Mouse (Mus musculus): ENCODE data around the gene Mia2. TPM values are rescaled to one million over a fixed set of nuclear protein-coding genes. Genes with fewer than 3 reads are reported as not detected.

Gene Mia2
- polyA plus RNA-seq, 1 experiment from 2014 or later, result 32.8 TPM

GRCm38 (mm10) chr12:59128501-59128900 is 32.9 kb downstream of the Mia2 start:
- no peaks in the 10 kb centered on the region for H3K9me3 ChIP-seq (ENCODE audit: control insufficient read depth, low read length)
- H3K4me3 ChIP-seq (ENCODE audit: low read length), result no peak overlapping the region
- H3K4me1 ChIP-seq (ENCODE audit: control insufficient read depth, insufficient read depth, low read depth, low read length), result peaks cover 22% of the 10 kb centered on the region
- H3K9ac ChIP-seq (ENCODE audit: low read depth, low read length), result no peak overlapping the region
- no peaks in the 10 kb centered on the region for H3K36me3 ChIP-seq (ENCODE audit: control insufficient read depth, insufficient read depth, low read length)
- no peak for ATAC-seq
- H3K27me3 ChIP-seq (replicated peaks; ENCODE audit: control insufficient read depth, insufficient read depth, low read length), result no peaks in the 10 kb centered on the region
- WGBS, result 84% methylated on average over 10 of the region's 10 CpGs
- no peak overlapping the region for H3K4me2 ChIP-seq (ENCODE audit: low read length)
- no peak overlapping the region for H3K27ac ChIP-seq (ENCODE audit: low read depth, low read length)

DNA sequence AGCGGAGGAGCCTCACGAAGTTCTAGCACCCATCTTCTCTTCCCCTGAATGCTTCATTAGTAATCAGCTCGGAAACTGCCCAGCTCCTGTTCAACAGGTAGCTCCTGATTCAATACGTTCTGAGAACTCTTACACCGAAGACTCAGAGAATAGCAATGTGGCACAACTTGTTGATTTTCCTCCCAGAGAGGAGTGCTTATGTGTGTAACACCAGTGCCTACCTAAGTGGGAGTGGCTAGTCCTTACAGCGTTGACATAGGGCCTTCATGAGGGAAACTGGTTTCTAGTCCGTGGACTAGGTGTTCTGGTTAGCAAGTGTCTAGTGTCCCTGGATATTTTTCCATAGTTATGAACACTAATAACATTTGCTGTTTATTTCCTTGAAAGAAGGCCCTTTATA is 33.4 kb downstream of the Mia2 start:
- no peaks in the 10 kb centered on the region for H3K9me3 ChIP-seq (ENCODE audit: control insufficient read depth, low read length)
- no peaks in the 10 kb centered on the region for H3K27me3 ChIP-seq (replicated peaks; ENCODE audit: control insufficient read depth, insufficient read depth, low read length)
- H3K27ac ChIP-seq (ENCODE audit: low read depth, low read length), result no peak overlapping the region
- 55% methylated on average over 7 of the region's 7 CpGs for WGBS
- no peak overlapping the region for H3K4me3 ChIP-seq (ENCODE audit: low read length)
- H3K36me3 ChIP-seq (ENCODE audit: control insufficient read depth, insufficient read depth, low read length), result no peaks in the 10 kb centered on the region
- H3K9ac ChIP-seq (ENCODE audit: low read depth, low read length), result no peak overlapping the region
- peaks cover 22% of the 10 kb centered on the region for H3K4me1 ChIP-seq (ENCODE audit: control insufficient read depth, insufficient read depth, low read depth, low read length)
- ATAC-seq, result no peak
- peak overlapping the region; percentile 86 for H3K4me2 ChIP-seq (ENCODE audit: low read length)

DNA sequence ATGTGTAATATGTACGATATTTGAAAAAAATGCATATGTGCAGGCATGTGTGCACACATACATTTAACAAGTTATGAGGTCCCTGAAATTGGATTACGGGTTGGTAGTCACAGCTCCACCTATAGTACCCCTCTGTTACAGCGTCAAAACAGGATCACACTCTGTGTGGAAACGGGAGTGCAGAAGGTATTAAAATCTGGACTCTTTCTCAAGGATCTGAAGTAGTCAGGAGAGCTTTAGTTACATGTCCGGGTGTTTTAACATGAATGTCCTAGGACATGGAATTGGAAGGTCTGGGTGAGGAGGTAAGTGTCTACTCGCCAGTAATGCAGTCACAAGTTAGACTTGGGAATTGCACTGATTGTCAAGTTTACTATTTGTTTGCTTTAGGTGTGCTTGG is 34.0 kb downstream of the Mia2 start:
- Histone ChIP-seq H3K4me3 (ENCODE audit: low read length) (peak overlapping the region; percentile 93), H3K36me3 (ENCODE audit: control insufficient read depth, insufficient read depth, low read length) (no peaks in the 10 kb centered on the region), H3K9ac (ENCODE audit: low read depth, low read length) (peak overlapping the region; percentile 56; the same call in 1 of the 2 replicates), H3K27ac (ENCODE audit: low read depth, low read length) (peak overlapping the region; percentile 39; the same call in 1 of the 2 replicates), H3K9me3 (ENCODE audit: control insufficient read depth, low read length) (no peaks in the 10 kb centered on the region), H3K27me3 (replicated peaks; ENCODE audit: control insufficient read depth, insufficient read depth, low read length) (no peaks in the 10 kb centered on the region), H3K4me2 (ENCODE audit: low read length) (peak overlapping the region; percentile 86), H3K4me1 (ENCODE audit: control insufficient read depth, insufficient read depth, low read depth, low read length) (peaks cover 22% of the 10 kb centered on the region)
- 9% methylated on average over 6 of the region's 6 CpGs for WGBS
- ATAC-seq, result no peak

DNA sequence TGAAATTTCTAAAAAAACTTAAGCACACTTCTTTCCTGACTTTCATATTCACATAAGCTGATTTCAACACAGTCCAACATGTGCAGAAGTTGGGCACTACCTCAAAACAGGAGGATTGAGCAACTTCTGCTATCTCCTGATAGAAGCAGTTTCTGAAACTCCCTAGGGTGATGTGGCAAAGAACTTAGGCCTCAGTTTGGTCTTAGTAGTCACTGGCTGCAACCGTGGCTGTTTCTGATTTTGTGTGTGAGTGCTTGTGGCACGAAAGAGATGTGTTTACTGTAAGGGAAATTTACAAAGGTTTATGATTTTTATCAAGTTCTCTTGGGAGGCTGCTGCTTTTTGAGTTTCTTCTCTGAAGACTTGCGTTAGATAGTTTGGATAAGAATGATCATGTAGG is 34.6 kb downstream of the Mia2 start:
- peak overlapping the region; percentile 93 for H3K4me3 ChIP-seq (ENCODE audit: low read length)
- peaks cover 22% of the 10 kb centered on the region for H3K4me1 ChIP-seq (ENCODE audit: control insufficient read depth, insufficient read depth, low read depth, low read length)
- 6% methylated on average over 3 of the region's 3 CpGs for WGBS
- no peaks in the 10 kb centered on the region for H3K27me3 ChIP-seq (replicated peaks; ENCODE audit: control insufficient read depth, insufficient read depth, low read length)
- peak overlapping the region; percentile 93 for H3K27ac ChIP-seq (ENCODE audit: low read depth, low read length)
- H3K36me3 ChIP-seq (ENCODE audit: control insufficient read depth, insufficient read depth, low read length), result no peaks in the 10 kb centered on the region
- H3K9ac ChIP-seq (ENCODE audit: low read depth, low read length), result peak overlapping the region; percentile 97
- ATAC-seq, result no peak
- no peaks in the 10 kb centered on the region for H3K9me3 ChIP-seq (ENCODE audit: control insufficient read depth, low read length)
- H3K4me2 ChIP-seq (ENCODE audit: low read length), result peak overlapping the region; percentile 86

DNA sequence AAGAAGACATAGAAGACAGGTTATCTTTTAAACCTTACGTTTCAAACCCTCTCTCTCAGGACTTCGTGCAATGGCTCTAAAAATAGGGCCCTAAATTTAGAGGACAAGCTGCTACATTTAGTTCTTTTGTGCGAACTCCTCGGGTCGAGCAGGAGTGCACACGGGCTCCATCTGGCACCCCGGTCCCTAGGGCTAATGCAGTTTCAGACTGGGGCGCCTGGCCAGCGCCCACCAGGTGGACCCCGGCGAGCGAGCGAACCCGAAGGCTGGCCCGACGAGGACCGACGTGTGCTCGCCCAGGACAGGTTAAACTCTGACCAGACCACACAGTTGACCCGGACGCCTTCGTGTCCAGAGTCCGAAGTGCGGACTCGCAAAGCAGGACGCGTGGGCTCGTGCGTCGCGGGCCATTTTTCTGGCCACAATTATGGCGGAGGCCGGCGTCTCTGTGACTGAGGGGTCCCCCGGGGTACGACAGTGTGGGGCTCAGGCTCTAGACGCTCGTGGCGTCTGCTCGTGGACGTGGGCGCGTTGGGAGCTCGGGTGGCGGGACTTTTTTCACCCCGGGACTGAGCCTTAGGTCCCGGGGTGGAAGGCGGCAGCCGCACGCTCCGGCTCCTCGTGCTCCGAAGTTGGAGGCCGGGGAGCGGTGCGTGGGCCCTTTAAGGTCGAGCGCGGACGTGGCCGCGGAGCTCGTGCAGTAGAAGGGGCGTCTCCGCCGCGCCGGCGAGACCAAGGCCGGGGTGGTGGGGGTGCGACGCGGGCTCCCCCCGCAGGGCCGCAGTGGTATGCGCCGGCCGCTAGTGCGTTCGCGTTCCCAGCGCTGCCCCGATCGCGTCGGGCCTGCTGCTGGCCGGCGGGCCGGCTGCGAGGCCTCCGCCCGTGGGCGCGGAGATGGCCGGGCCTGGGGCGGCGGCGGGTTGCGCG is 35.3 kb downstream of the Mia2 start:
- H3K27me3 ChIP-seq (replicated peaks; ENCODE audit: control insufficient read depth, insufficient read depth, low read length), result no peaks in the 10 kb centered on the region
- H3K4me1 ChIP-seq (ENCODE audit: control insufficient read depth, insufficient read depth, low read depth, low read length), result peaks cover 22% of the 10 kb centered on the region
- H3K9ac ChIP-seq (ENCODE audit: low read depth, low read length), result peak overlapping the region; percentile 97
- peak; percentile 99 for ATAC-seq
- peak overlapping the region; percentile 93 for H3K27ac ChIP-seq (ENCODE audit: low read depth, low read length)
- H3K36me3 ChIP-seq (ENCODE audit: control insufficient read depth, insufficient read depth, low read length), result no peaks in the 10 kb centered on the region
- WGBS, result under 1% methylated on average over 81 of the region's 100 CpGs
- peak overlapping the region; percentile 86 for H3K4me2 ChIP-seq (ENCODE audit: low read length)
- H3K9me3 ChIP-seq (ENCODE audit: control insufficient read depth, low read length), result no peaks in the 10 kb centered on the region
- H3K4me3 ChIP-seq (ENCODE audit: low read length), result peak overlapping the region; percentile 93

- Histone ChIP-seq H3K36me3 (ENCODE audit: control insufficient read depth, insufficient read depth, low read length) (no peaks in the 10 kb centered on the region), H3K27me3 (replicated peaks; ENCODE audit: control insufficient read depth, insufficient read depth, low read length) (no peaks in the 10 kb centered on the region), H3K27ac (ENCODE audit: low read depth, low read length) (peak overlapping the region; percentile 93), H3K4me2 (ENCODE audit: low read length) (peak overlapping the region; percentile 86), H3K9me3 (ENCODE audit: control insufficient read depth, low read length) (no peaks in the 10 kb centered on the region), H3K9ac (ENCODE audit: low read depth, low read length) (peak overlapping the region; percentile 97), H3K4me1 (ENCODE audit: control insufficient read depth, insufficient read depth, low read depth, low read length) (peaks cover 22% of the 10 kb centered on the region), H3K4me3 (ENCODE audit: low read length) (peak overlapping the region; percentile 93)
- ATAC-seq, result peak; percentile 70
- under 1% methylated on average over 26 of the region's 30 CpGs for WGBS
Measured at GRCm38 (mm10) chr12:59131578-59131946, 36.0 kb downstream of the Mia2 start.

- no peak for ATAC-seq
- Histone ChIP-seq H3K4me1 (ENCODE audit: control insufficient read depth, insufficient read depth, low read depth, low read length) (peaks cover 22% of the 10 kb centered on the region), H3K9me3 (ENCODE audit: control insufficient read depth, low read length) (no peaks in the 10 kb centered on the region), H3K4me3 (ENCODE audit: low read length) (peak overlapping the region; percentile 93), H3K4me2 (ENCODE audit: low read length) (peak overlapping the region; percentile 86), H3K27ac (ENCODE audit: low read depth, low read length) (no peak overlapping the region), H3K36me3 (ENCODE audit: control insufficient read depth, insufficient read depth, low read length) (no peaks in the 10 kb centered on the region), H3K9ac (ENCODE audit: low read depth, low read length) (peak overlapping the region; percentile 23; the same call in 1 of the 2 replicates), H3K27me3 (replicated peaks; ENCODE audit: control insufficient read depth, insufficient read depth, low read length) (no peaks in the 10 kb centered on the region)
- WGBS, result 51% methylated on average over 3 of the region's 3 CpGs
Measured at GRCm38 (mm10) chr12:59132462-59132861, 36.9 kb downstream of the Mia2 start.

DNA sequence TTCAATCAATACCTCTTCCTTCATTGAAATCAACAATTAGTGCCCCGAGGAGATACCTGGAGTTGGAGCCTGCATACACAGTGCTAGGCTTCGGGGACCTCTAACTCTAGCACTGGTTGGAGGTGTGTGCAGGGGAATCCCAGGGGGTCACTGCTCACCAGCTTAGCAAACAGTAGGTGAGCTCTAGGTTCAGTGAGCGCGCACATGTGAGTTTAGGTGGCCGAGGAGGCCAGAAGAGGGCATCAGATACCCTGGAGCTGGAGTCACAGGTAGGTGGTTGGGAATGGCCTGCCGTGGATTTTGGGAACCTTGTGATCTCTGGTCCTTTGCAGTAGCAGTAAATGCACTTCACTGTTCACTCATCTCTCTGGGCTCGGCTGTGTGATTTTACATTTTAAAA is 37.3 kb downstream of the Mia2 start:
- Histone ChIP-seq H3K27me3 (replicated peaks; ENCODE audit: control insufficient read depth, insufficient read depth, low read length) (no peaks in the 10 kb centered on the region), H3K4me3 (ENCODE audit: low read length) (no peak overlapping the region), H3K9ac (ENCODE audit: low read depth, low read length) (no peak overlapping the region), H3K4me1 (ENCODE audit: control insufficient read depth, insufficient read depth, low read depth, low read length) (peaks cover 22% of the 10 kb centered on the region), H3K9me3 (ENCODE audit: control insufficient read depth, low read length) (no peaks in the 10 kb centered on the region), H3K36me3 (ENCODE audit: control insufficient read depth, insufficient read depth, low read length) (no peaks in the 10 kb centered on the region), H3K4me2 (ENCODE audit: low read length) (no peak overlapping the region), H3K27ac (ENCODE audit: low read depth, low read length) (no peak overlapping the region)
- 87% methylated on average over 7 of the region's 7 CpGs for WGBS
- ATAC-seq, result no peak

DNA sequence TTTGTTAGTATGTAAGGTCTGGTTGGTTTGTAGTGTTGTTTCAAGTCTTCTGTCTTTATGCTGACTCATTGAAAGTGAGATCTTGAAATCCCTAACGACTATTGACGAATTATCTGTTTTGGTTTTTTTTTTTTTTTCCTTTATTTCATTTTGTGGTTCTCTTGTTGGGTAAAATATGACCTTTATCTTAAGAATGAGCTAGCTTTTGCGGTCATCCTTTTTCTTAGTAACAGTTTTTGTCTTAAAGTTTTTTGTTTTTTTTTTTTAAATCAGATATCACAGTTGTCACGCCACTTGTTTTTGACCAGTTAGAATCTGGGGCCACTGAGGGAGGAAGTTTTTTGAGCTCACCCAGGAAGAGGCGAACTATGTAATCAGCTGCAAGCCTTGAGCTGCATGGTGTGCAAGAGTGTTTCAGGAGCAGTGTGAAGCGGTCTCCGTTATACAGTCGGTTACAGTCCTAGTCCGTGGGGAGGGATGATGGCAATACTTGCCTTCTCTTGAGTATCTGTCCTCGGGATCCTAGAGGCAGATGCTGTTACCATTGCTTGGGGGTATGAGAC is 37.9 kb downstream of the Mia2 start:
- Histone ChIP-seq H3K36me3 (ENCODE audit: control insufficient read depth, insufficient read depth, low read length) (0 out of 2 replicates have a peak, but pooled peaks cover 2% of the 10 kb centered on the region), H3K9ac (ENCODE audit: low read depth, low read length) (no peak overlapping the region), H3K4me1 (ENCODE audit: control insufficient read depth, insufficient read depth, low read depth, low read length) (peaks cover 22% of the 10 kb centered on the region), H3K27ac (ENCODE audit: low read depth, low read length) (no peak overlapping the region), H3K4me2 (ENCODE audit: low read length) (no peak overlapping the region), H3K27me3 (replicated peaks; ENCODE audit: control insufficient read depth, insufficient read depth, low read length) (no peaks in the 10 kb centered on the region), H3K9me3 (ENCODE audit: control insufficient read depth, low read length) (no peaks in the 10 kb centered on the region), H3K4me3 (ENCODE audit: low read length) (no peak overlapping the region)
- 89% methylated on average over 10 of the region's 10 CpGs for WGBS
- no peak for ATAC-seq
